Mouse (Mus musculus) hindbrain, embryonic 11.5 days (tissue): ENCODE results near the gene Cxcl16. TPM values are rescaled to one million over a fixed set of nuclear protein-coding genes. Genes with fewer than 3 reads are reported as not detected.

ENCODE experiments used
- ATAC-seq: fragments of 200-750 bp; cut with Nextera tagmentation; 2 replicates; pipeline ENCODE4 v1.8.0; 2017; ENCODE audit warnings: mild to moderate bottlenecking, moderate TSS enrichment, moderate library complexity; ENCODE audit not compliant: low FRiP score
- DNase-seq: peaks from one replicate; pipeline ENCODE4 v3.0.0-alpha.2; 2015; ENCODE audit warnings: low spot score
- H3K27ac ChIP-seq: fragments of 300-500 bp; sonication (generic); 2 replicates; pipeline ENCODE4 v1.5.1; 2014; ENCODE audit warnings: mild to moderate bottlenecking, low read depth, low read length
- H3K27me3 ChIP-seq: fragments of 300-500 bp; sonication (generic); 2 replicates; pipeline ENCODE4 v1.6.1; 2014; ENCODE audit warnings: mild to moderate bottlenecking, low read length, moderate library complexity, mixed read lengths; ENCODE audit not compliant: control insufficient read depth, insufficient read depth
- H3K36me3 ChIP-seq: fragments of 300-500 bp; sonication (generic); 2 replicates; pipeline ENCODE4 v1.6.1; 2014; ENCODE audit warnings: mild to moderate bottlenecking, low read length, moderate library complexity, mixed read lengths; ENCODE audit not compliant: control insufficient read depth, insufficient read depth
- H3K4me1 ChIP-seq: fragments of 300-500 bp; sonication (generic); replicated peaks from 2 replicates; pipeline ENCODE4 v1.6.1; 2014; ENCODE audit warnings: low read length, mixed read lengths; ENCODE audit not compliant: control insufficient read depth, insufficient read depth
- H3K4me2 ChIP-seq: fragments of 300-500 bp; sonication (generic); replicated peaks from 2 replicates; pipeline ENCODE4 v1.6.1; 2014; ENCODE audit warnings: mild to moderate bottlenecking, low read depth, low read length
- H3K4me3 ChIP-seq: fragments of 300-500 bp; sonication (generic); 2 replicates; pipeline ENCODE4 v1.5.1; 2014; ENCODE audit warnings: low read depth, low read length
- H3K9ac ChIP-seq: fragments of 300-500 bp; sonication (generic); 2 replicates; pipeline ENCODE4 v1.6.1; 2014; ENCODE audit warnings: low read depth, low read length
- H3K9me3 ChIP-seq: fragments of 300-500 bp; sonication (generic); 2 replicates; pipeline ENCODE4 v1.6.1; 2016; ENCODE audit warnings: low read length; ENCODE audit not compliant: control insufficient read depth
- WGBS: fragments of 180-500 bp; shearing (Covaris S2); extraction: QIAGEN DNeasy Blood & Tissue Kit; methylation state at CpG from one replicate; pipeline ENCODE4 v1.1.7; 2014; 5-methylcytosine and 5-hydroxymethylcytosine counted together
- polyA plus RNA-seq: library from polyadenylated mRNA; unstranded; fragments of >200 nt; fragmentation: Nextera tagmentation; extraction: Ambion mirVana; gene quantifications from 2 replicates; pipeline ENCODE4 v1.2.1, GENCODE M21; 2014

Gene Cxcl16
- polyA plus RNA-seq, 1 experiment from 2014 or later = 1.2 TPM

GRCm38 (mm10) chr11:70410297-70410643 is 49.5 kb downstream of the Cxcl16 start:
- DNase-seq (no peak), ATAC-seq (no peak; the same call in 1 of the 2 replicates)
- Histone ChIP-seq H3K36me3 (no peaks in the 10 kb centered on the region), H3K9ac (no peak overlapping the region), H3K9me3 (no peaks in the 10 kb centered on the region), H3K4me1 (no peaks in the 10 kb centered on the region; the same call in 1 of the 2 replicates), H3K27me3 (no peaks in the 10 kb centered on the region), H3K4me3 (peak overlapping the region; percentile 99), H3K27ac (no peak overlapping the region), H3K4me2 (peak overlapping the region; percentile 83)
- 64% methylated on average over 6 of the region's 6 CpGs for WGBS

- H3K4me1 ChIP-seq = no peaks in the 10 kb centered on the region; the same call in 1 of the 2 replicates
- peak within 1 kb of the TSS; percentile 36; the same call in 1 of the 2 replicates for H3K27ac ChIP-seq
- H3K27me3 ChIP-seq = no peaks in the 10 kb centered on the region
- H3K4me3 ChIP-seq = peak within 1 kb of the TSS; percentile 99
- peak within 1 kb of the TSS; percentile 83 for H3K4me2 ChIP-seq
- DNase-seq = peak; percentile 99
- ATAC-seq = peak; percentile 98
- H3K36me3 ChIP-seq = no peaks in the 10 kb centered on the region
- H3K9me3 ChIP-seq = no peaks in the 10 kb centered on the region
- peak within 1 kb of the TSS; percentile 99 for H3K9ac ChIP-seq
- under 1% methylated on average over 59 of the region's 59 CpGs for WGBS
These were observed 50.0 kb downstream of the Cxcl16 start, which contains the start of gene Pelp1 for GRCm38 (mm10) chr11:70409594-70410296. TSS of gene Pelp1 (minus strand) at chr11:70410031.

Other genes starting within 250 kb of the Cxcl16 start
- 0.40 and 0.51 TPM in 2 replicates for gene Slc16a11, start 247.2 kb downstream of the Cxcl16 start, polyA plus RNA-seq
- 10.9 and 14.3 TPM in 2 replicates for gene Slc16a13, start 238.9 kb downstream of the Cxcl16 start, polyA plus RNA-seq
- 5.0 and 5.9 TPM in 2 replicates for gene Bcl6b, start 230.2 kb downstream of the Cxcl16 start, polyA plus RNA-seq
- gene 0610010K14Rik, start 222.1 kb downstream of the Cxcl16 start, polyA plus RNA-seq = 229 and 230 TPM in 2 replicates
- gene Gm21988, start 220.2 kb downstream of the Cxcl16 start, polyA plus RNA-seq = 10.2 and 11.6 TPM in 2 replicates
- gene Rnasek, start 220.1 kb downstream of the Cxcl16 start, polyA plus RNA-seq = 146 and 147 TPM in 2 replicates
- 3.5 and 3.7 TPM in 2 replicates for gene Alox12, start 204.6 kb downstream of the Cxcl16 start, polyA plus RNA-seq
- gene Alox12e, start 137.4 kb downstream of the Cxcl16 start, polyA plus RNA-seq = not detected in 2 replicates
- 0.18 TPM in 1 of 2 replicates, not detected in the other for gene Alox15, start 108.0 kb downstream of the Cxcl16 start, polyA plus RNA-seq
- 31.0 and 32.0 TPM in 2 replicates for gene Pelp1, start 50.0 kb downstream of the Cxcl16 start, polyA plus RNA-seq
- 27.8 and 38.1 TPM in 2 replicates for gene Arrb2, start 27.3 kb downstream of the Cxcl16 start, polyA plus RNA-seq
- gene Med11, start 8.1 kb downstream of the Cxcl16 start, polyA plus RNA-seq = 40.2 and 42.0 TPM in 2 replicates
- 0.22 and 0.43 TPM in 2 replicates for gene Zmynd15, start 551 bp downstream of the Cxcl16 start, polyA plus RNA-seq
- 0.45 TPM in 1 of 2 replicates, not detected in the other for gene Tm4sf5, start 45.3 kb upstream of the Cxcl16 start, polyA plus RNA-seq
- gene Vmo1, start 54.6 kb upstream of the Cxcl16 start, polyA plus RNA-seq = 0.36 TPM in 1 of 2 replicates, not detected in the other
- gene Gltpd2, start 59.2 kb upstream of the Cxcl16 start, polyA plus RNA-seq = 0.14 and 0.45 TPM in 2 replicates
- 895 and 918 TPM in 2 replicates for gene Psmb6, start 65.4 kb upstream of the Cxcl16 start, polyA plus RNA-seq
- not detected in 2 replicates for gene Gm40193, start 73.0 kb upstream of the Cxcl16 start, polyA plus RNA-seq
- gene Pld2, start 80.1 kb upstream of the Cxcl16 start, polyA plus RNA-seq = 2.5 and 2.9 TPM in 2 replicates
- gene Mink1, start 102.9 kb upstream of the Cxcl16 start, polyA plus RNA-seq = 11.9 and 17.6 TPM in 2 replicates
- not detected in 2 replicates for gene 4930544D05Rik, start 155.9 kb upstream of the Cxcl16 start, polyA plus RNA-seq
- gene Chrne, start 159.2 kb upstream of the Cxcl16 start, polyA plus RNA-seq = not detected in 2 replicates
- gene Gp1ba, start 179.1 kb upstream of the Cxcl16 start, polyA plus RNA-seq = 0.64 and 1.2 TPM in 2 replicates
- gene Rnf167, start 187.3 kb upstream of the Cxcl16 start, polyA plus RNA-seq = 86.6 and 94.3 TPM in 2 replicates
- gene Slc25a11, start 187.5 kb upstream of the Cxcl16 start, polyA plus RNA-seq = 138 and 145 TPM in 2 replicates
- 1,409 and 1,523 TPM in 2 replicates for gene Pfn1, start 194.7 kb upstream of the Cxcl16 start, polyA plus RNA-seq
- 23.2 and 26.2 TPM in 2 replicates for gene Eno3, start 197.2 kb upstream of the Cxcl16 start, polyA plus RNA-seq
- gene Spag7, start 209.4 kb upstream of the Cxcl16 start, polyA plus RNA-seq = 151 and 176 TPM in 2 replicates
- gene Camta2, start 228.1 kb upstream of the Cxcl16 start, polyA plus RNA-seq = 8.2 and 9.2 TPM in 2 replicates
- 0.63 and 1.9 TPM in 2 replicates for gene Inca1, start 240.2 kb upstream of the Cxcl16 start, polyA plus RNA-seq
- 5.9 and 6.0 TPM in 2 replicates for gene Kif1c, start 240.6 kb upstream of the Cxcl16 start, polyA plus RNA-seq